Mouse (Mus musculus) hindbrain, embryonic 13.5 days (tissue): ENCODE measurements around the gene Magi3. TPM values are rescaled to one million over a fixed set of nuclear protein-coding genes. Genes with fewer than 3 reads are reported as not detected.

ENCODE experiments used
- ATAC-seq: fragments of 200-750 bp; cut with Nextera tagmentation; 2 replicates; pipeline ENCODE4 v1.8.0; 2017; ENCODE audit warnings: moderate TSS enrichment; ENCODE audit not compliant: low FRiP score
- H3K27ac ChIP-seq: fragments of 300-500 bp; sonication (generic); 2 replicates; pipeline ENCODE4 v1.5.1; 2015; ENCODE audit warnings: inconsistent platforms, mild to moderate bottlenecking, moderate library complexity
- H3K27me3 ChIP-seq: fragments of 300-500 bp; sonication (generic); 2 replicates; pipeline ENCODE4 v1.6.1; 2015; ENCODE audit warnings: mild to moderate bottlenecking, inconsistent platforms
- H3K36me3 ChIP-seq: fragments of 300-500 bp; sonication (generic); 2 replicates; pipeline ENCODE4 v1.6.1; 2015; ENCODE audit warnings: mild to moderate bottlenecking, inconsistent platforms
- H3K4me1 ChIP-seq: fragments of 300-500 bp; sonication (generic); replicated peaks from 2 replicates; pipeline ENCODE4 v1.6.1; 2015; ENCODE audit warnings: inconsistent platforms
- H3K4me2 ChIP-seq: fragments of 300-500 bp; sonication (generic); 2 replicates; pipeline ENCODE4 v1.6.1; 2015; ENCODE audit warnings: inconsistent platforms, mild to moderate bottlenecking, moderate library complexity
- H3K4me3 ChIP-seq: fragments of 300-500 bp; sonication (generic); 2 replicates; pipeline ENCODE4 v1.5.1; 2015; ENCODE audit warnings: mild to moderate bottlenecking, inconsistent platforms
- H3K9ac ChIP-seq: fragments of 300-500 bp; sonication (generic); 2 replicates; pipeline ENCODE4 v1.6.1; 2015; ENCODE audit warnings: mild to moderate bottlenecking, inconsistent platforms
- H3K9me3 ChIP-seq: fragments of 300-500 bp; sonication (generic); 2 replicates; pipeline ENCODE4 v1.6.1; 2016; ENCODE audit warnings: inconsistent platforms
- WGBS: fragments of 180-500 bp; shearing (Covaris S2); methylation state at CpG from one replicate; pipeline ENCODE4 v1.1.7; 2015; 5-methylcytosine and 5-hydroxymethylcytosine counted together
- polyA plus RNA-seq: library from polyadenylated mRNA; unstranded; fragments of >200 nt; fragmentation: Nextera tagmentation; extraction: Ambion mirVana; gene quantifications from 2 replicates; pipeline ENCODE4 v1.2.1, GENCODE M21; 2015

Gene Magi3
- polyA plus RNA-seq, 1 experiment from 2014 or later: 6.2 TPM

GRCm38 (mm10) chr3:104183656-104184055, 36.5 kb downstream of the Magi3 start:
- H3K9me3 ChIP-seq: no peaks in the 10 kb centered on the region
- no peak overlapping the region for H3K4me2 ChIP-seq
- H3K36me3 ChIP-seq: peaks cover 2% of the 10 kb centered on the region
- H3K4me3 ChIP-seq: no peak overlapping the region
- 87% methylated on average over 2 of the region's 2 CpGs for WGBS
- no peak overlapping the region for H3K27ac ChIP-seq
- no peaks in the 10 kb centered on the region for H3K27me3 ChIP-seq
- no peaks in the 10 kb centered on the region for H3K4me1 ChIP-seq
- ATAC-seq: no peak
- no peak overlapping the region for H3K9ac ChIP-seq

DNA sequence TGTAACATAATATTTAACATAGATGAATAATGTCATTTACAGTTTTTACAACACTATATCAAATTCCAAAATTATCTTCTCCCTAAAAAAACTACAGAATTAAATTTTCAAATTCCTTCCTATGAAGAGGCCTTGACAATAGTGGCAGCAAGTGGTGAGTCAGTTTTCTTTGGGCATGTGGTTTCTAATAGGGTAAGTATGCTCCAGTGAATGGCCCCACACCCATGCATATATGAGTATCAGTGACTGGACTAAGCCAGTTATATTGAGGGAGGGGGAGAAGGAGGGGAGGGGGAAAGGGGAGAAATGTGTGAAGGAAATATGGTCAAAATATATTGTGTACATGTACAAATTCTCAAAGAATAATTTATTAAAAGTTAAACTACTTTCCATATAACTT, 37.5 kb downstream of the Magi3 start:
- Histone ChIP-seq H3K9ac (no peak overlapping the region), H3K27ac (no peak overlapping the region), H3K36me3 (peaks cover 6% of the 10 kb centered on the region), H3K9me3 (no peaks in the 10 kb centered on the region), H3K27me3 (no peaks in the 10 kb centered on the region), H3K4me1 (no peaks in the 10 kb centered on the region), H3K4me3 (no peak overlapping the region), H3K4me2 (no peak overlapping the region)
- ATAC-seq: no peak

- no peaks in the 10 kb centered on the region for H3K27me3 ChIP-seq
- 88% methylated on average over 3 of the region's 3 CpGs for WGBS
- ATAC-seq: no peak
- H3K4me1 ChIP-seq: no peaks in the 10 kb centered on the region
- no peaks in the 10 kb centered on the region for H3K36me3 ChIP-seq
- H3K9me3 ChIP-seq: no peaks in the 10 kb centered on the region
- no peak overlapping the region for H3K4me3 ChIP-seq
- no peak overlapping the region for H3K4me2 ChIP-seq
- no peak overlapping the region for H3K27ac ChIP-seq
- H3K9ac ChIP-seq: no peak overlapping the region
Measured at GRCm38 (mm10) chr3:104161347-104161746, 58.8 kb downstream of the Magi3 start.

- no peaks in the 10 kb centered on the region for H3K27me3 ChIP-seq
- 92% methylated on average over 6 of the region's 6 CpGs for WGBS
- no peaks in the 10 kb centered on the region for H3K9me3 ChIP-seq
- no peaks in the 10 kb centered on the region for H3K4me1 ChIP-seq
- no peak overlapping the region for H3K4me2 ChIP-seq
- no peak overlapping the region for H3K4me3 ChIP-seq
- no peak for ATAC-seq
- no peak overlapping the region for H3K27ac ChIP-seq
- no peaks in the 10 kb centered on the region for H3K36me3 ChIP-seq
- H3K9ac ChIP-seq: no peak overlapping the region
Measured at GRCm38 (mm10) chr3:104160603-104161002, 59.6 kb downstream of the Magi3 start.

GRCm38 (mm10) chr3:104150146-104150545, 70.0 kb downstream of the Magi3 start:
- Histone ChIP-seq H3K27ac (no peak overlapping the region), H3K4me1 (no peaks in the 10 kb centered on the region), H3K9ac (no peak overlapping the region), H3K9me3 (no peaks in the 10 kb centered on the region), H3K4me3 (no peak overlapping the region), H3K27me3 (no peaks in the 10 kb centered on the region), H3K36me3 (no peaks in the 10 kb centered on the region), H3K4me2 (no peak overlapping the region)
- WGBS: 75% methylated on average over 2 of the region's 2 CpGs
- ATAC-seq: no peak

- no peak for ATAC-seq
- Histone ChIP-seq H3K36me3 (no peaks in the 10 kb centered on the region), H3K4me3 (no peak overlapping the region), H3K9me3 (no peaks in the 10 kb centered on the region), H3K9ac (no peak overlapping the region), H3K27me3 (no peaks in the 10 kb centered on the region), H3K4me1 (no peaks in the 10 kb centered on the region), H3K4me2 (no peak overlapping the region), H3K27ac (no peak overlapping the region)
- 50% methylated on average over 4 of the region's 4 CpGs for WGBS
Measured at GRCm38 (mm10) chr3:104142376-104142775, 77.8 kb downstream of the Magi3 start.

DNA sequence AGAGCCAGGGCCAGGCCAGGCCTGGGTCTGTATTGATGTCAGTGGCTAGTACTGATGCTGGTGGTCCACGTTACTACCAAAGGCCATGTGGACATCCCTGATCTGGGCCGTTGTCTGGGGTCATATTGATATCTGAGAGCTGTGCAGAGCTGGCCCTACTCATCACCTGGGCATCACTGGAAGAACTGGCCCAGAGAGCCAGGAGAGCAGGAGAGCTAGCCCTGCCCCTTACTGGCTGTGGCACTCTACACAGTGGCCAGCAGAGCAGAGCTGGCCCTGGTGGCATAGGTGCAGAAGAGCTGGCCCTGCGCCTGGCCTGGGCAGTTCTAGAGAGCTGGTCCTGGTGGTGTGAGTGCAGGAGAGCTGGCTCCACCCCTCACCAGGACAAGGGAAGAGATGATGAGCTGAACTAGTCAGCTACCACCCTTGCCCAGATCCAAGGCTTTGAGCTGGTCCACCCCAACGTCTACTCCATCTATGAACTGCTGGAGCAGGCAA, 81.2 kb downstream of the Magi3 start:
- no peaks in the 10 kb centered on the region for H3K9me3 ChIP-seq
- no peaks in the 10 kb centered on the region for H3K27me3 ChIP-seq
- 91% methylated on average over 4 of the region's 4 CpGs for WGBS
- no peak overlapping the region for H3K4me3 ChIP-seq
- no peaks in the 10 kb centered on the region for H3K4me1 ChIP-seq
- ATAC-seq: no peak
- H3K36me3 ChIP-seq: no peaks in the 10 kb centered on the region
- H3K27ac ChIP-seq: no peak overlapping the region
- no peak overlapping the region for H3K9ac ChIP-seq
- no peak overlapping the region for H3K4me2 ChIP-seq

GRCm38 (mm10) chr3:104125628-104126027, 94.5 kb downstream of the Magi3 start:
- 69% methylated on average over 1 of the region's 1 CpGs for WGBS
- no peaks in the 10 kb centered on the region for H3K4me1 ChIP-seq
- no peak overlapping the region for H3K4me3 ChIP-seq
- no peak overlapping the region for H3K4me2 ChIP-seq
- H3K27me3 ChIP-seq: no peaks in the 10 kb centered on the region
- H3K27ac ChIP-seq: no peak overlapping the region
- no peak for ATAC-seq
- H3K36me3 ChIP-seq: no peaks in the 10 kb centered on the region; the same call in 1 of the 2 replicates
- no peak overlapping the region for H3K9ac ChIP-seq
- no peaks in the 10 kb centered on the region for H3K9me3 ChIP-seq

DNA sequence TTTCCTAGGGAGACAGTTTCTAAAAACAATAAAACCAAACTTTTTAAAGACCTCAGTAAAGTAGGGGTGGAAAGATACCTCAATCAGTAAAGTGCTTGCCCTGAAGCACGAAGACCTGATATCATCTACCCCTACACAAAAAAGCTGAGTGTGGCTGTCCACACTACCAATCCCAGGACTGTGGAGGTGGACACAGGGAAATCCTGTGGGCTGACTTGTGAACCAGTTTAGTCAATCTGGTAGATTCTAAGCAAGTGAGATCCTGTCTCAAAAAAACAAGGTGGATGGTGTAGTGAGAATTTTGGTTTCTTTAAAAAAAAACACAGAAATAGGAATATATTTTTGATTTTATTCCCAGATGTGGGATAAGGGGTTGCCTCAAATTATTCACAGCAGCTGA, 96.3 kb downstream of the Magi3 start:
- ATAC-seq: no peak
- Histone ChIP-seq H3K27me3 (no peaks in the 10 kb centered on the region), H3K4me3 (no peak overlapping the region), H3K9ac (no peak overlapping the region), H3K4me2 (no peak overlapping the region), H3K27ac (no peak overlapping the region), H3K4me1 (no peaks in the 10 kb centered on the region), H3K36me3 (no peaks in the 10 kb centered on the region; the same call in 1 of the 2 replicates), H3K9me3 (no peaks in the 10 kb centered on the region)
- WGBS: 95% methylated on average over 1 of the region's 1 CpGs

DNA sequence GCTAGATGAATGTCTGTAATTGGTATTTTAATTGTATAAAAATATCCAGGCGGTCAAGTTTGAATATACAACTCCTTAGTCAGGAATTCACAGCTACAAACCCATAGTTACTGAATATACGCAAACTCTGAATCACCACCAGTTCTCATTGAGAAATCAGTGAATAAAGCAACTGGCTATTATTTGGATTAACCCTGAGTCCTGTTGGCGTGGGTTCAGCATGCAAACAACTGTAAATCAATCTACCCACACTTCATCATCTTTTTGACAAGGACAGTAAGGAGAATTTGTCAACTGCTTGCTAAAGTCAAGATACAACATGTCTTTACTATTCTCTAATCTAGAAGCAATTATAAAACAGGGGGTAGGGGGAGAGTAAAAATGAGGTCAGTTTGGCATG, 110.7 kb downstream of the Magi3 start:
- Histone ChIP-seq H3K27ac (no peak overlapping the region), H3K4me1 (no peaks in the 10 kb centered on the region), H3K27me3 (no peaks in the 10 kb centered on the region), H3K9ac (no peak overlapping the region), H3K9me3 (no peaks in the 10 kb centered on the region), H3K36me3 (no peaks in the 10 kb centered on the region), H3K4me2 (no peak overlapping the region), H3K4me3 (no peak overlapping the region)
- no peak for ATAC-seq
- WGBS: 84% methylated on average over 3 of the region's 3 CpGs

- Histone ChIP-seq H3K9me3 (no peaks in the 10 kb centered on the region), H3K9ac (no peak overlapping the region), H3K27ac (no peak overlapping the region), H3K36me3 (no peaks in the 10 kb centered on the region), H3K4me2 (no peak overlapping the region), H3K4me1 (no peaks in the 10 kb centered on the region), H3K4me3 (no peak overlapping the region), H3K27me3 (no peaks in the 10 kb centered on the region)
- ATAC-seq: no peak
- WGBS: 49% methylated on average over 1 of the region's 1 CpGs
Measured at GRCm38 (mm10) chr3:104104942-104105341, 115.2 kb downstream of the Magi3 start.

- ATAC-seq: no peak
- H3K4me1 ChIP-seq: no peaks in the 10 kb centered on the region
Measured at GRCm38 (mm10) chr3:104101721-104102120, 118.5 kb downstream of the Magi3 start.

DNA sequence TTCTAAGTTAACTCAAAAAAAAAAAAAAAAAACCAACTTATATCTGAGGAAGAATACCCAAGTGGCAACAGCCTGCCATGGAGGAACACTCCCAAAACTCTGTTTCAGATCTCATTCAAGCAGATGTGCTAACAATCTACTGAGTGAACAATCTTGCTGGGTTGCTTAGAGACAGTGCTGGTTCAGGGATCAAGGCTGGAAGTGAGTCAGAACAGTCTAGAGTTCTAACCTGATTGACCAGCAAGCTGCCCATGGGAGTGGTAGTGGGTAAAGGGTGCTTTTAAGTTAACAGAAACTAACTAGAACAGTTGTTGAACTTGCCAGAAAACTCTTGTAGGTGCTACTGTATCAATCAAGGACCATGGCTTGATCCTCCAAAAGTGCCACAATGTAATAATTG, 118.9 kb downstream of the Magi3 start:
- Histone ChIP-seq H3K9ac (no peak overlapping the region), H3K9me3 (no peaks in the 10 kb centered on the region), H3K4me3 (no peak overlapping the region), H3K4me2 (no peak overlapping the region), H3K36me3 (no peaks in the 10 kb centered on the region), H3K4me1 (no peaks in the 10 kb centered on the region), H3K27me3 (no peaks in the 10 kb centered on the region), H3K27ac (no peak overlapping the region)
- ATAC-seq: no peak

More at GRCm38 (mm10) chr3:104101721-104102120, 118.5 kb downstream of the Magi3 start:
- Histone ChIP-seq H3K36me3 (no peaks in the 10 kb centered on the region), H3K27me3 (no peaks in the 10 kb centered on the region), H3K9ac (no peak overlapping the region), H3K4me2 (no peak overlapping the region), H3K4me3 (no peak overlapping the region), H3K27ac (no peak overlapping the region), H3K9me3 (no peaks in the 10 kb centered on the region)
- WGBS: 75% methylated on average over 3 of the region's 3 CpGs
